Mouse (Mus musculus): ENCODE data around the gene Pim1. TPM values are rescaled to one million over a fixed set of nuclear protein-coding genes. Genes with fewer than 3 reads are reported as not detected.
A peak's percentile ranks its signal among the peaks of the same experiment; 100 is the strongest.
"Not testable (repeated sequence)": the region's sequence is repeated elsewhere in the genome, so short reads cannot be mapped to it uniquely, and the experiment has no call there.

Pim1 gene
- total RNA-seq, 2 experiments from 2014 or later, result 3.5 to 4.0 TPM

DNA sequence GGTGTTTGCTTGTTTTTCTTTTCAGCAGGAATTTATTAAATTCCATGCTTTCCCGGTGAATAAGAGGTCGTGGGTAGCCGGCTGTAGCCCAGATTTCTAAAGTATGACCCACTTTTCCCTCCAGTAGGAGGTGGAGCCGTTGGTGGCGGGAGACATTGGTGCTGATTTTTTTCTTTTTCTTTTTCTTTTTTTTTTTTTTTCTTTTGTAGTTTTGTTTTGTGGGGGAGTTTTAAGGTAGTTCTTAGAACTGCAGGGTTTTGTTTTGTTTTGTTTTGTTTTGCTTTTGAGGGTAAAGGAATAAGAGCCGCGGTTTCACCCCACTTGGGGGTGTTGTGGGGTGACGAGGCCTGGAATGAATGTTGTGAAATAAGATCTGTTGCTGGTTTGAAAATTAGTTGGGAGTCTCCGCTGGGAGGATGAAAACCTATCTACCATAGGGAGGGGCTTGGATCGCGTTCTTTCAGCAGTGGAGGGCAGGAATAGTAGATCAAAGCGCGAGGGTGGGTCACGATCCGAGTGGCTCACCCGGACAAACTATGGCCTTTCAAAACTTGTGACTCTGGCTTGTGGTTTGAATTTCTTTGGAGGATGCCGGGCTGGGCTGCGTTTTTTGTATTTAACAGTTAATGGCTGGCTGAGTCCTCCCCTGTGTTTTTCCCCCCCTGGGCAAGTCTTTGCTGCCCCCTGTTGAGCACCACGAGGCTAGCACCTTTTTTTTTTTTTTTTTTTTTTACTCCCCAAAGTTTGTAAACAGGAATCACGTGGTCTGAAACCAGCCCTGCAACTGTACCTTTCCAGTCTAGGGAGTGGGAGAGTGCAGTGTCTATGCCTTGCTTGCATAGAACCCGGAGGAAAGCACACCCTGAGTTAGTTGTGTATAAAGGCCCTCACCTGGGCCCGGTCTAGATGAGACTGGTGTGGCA, 2.0 kb downstream of the Pim1 start:
- peak; percentile 56 to 68 for DNase-seq (ENCODE audit: low spot score in 2 of 2)

DNA sequence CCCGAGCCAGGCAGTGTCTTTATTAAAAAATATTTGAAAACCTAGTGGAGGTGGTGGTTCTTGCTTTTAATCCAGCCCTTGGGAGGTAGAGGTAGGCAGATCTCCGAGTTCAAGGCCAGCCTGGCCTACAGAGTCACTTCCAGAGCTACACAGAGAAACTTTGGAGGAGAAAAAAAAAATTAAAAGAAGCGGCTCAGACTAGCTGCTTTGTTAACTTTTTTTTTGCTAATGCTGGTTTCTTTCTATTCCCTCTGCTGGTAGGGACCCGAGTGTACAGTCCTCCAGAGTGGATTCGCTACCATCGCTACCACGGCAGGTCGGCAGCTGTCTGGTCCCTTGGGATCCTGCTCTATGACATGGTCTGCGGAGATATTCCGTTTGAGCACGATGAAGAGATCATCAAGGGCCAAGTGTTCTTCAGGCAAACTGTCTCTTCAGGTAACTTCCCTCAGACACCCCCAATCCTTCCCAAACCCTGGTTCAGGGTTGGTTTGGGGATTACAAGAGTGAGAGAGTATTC, 3.0 kb downstream of the Pim1 start:
- DNase-seq (ENCODE audit: low spot score in 2 of 2), result no peak

DNA sequence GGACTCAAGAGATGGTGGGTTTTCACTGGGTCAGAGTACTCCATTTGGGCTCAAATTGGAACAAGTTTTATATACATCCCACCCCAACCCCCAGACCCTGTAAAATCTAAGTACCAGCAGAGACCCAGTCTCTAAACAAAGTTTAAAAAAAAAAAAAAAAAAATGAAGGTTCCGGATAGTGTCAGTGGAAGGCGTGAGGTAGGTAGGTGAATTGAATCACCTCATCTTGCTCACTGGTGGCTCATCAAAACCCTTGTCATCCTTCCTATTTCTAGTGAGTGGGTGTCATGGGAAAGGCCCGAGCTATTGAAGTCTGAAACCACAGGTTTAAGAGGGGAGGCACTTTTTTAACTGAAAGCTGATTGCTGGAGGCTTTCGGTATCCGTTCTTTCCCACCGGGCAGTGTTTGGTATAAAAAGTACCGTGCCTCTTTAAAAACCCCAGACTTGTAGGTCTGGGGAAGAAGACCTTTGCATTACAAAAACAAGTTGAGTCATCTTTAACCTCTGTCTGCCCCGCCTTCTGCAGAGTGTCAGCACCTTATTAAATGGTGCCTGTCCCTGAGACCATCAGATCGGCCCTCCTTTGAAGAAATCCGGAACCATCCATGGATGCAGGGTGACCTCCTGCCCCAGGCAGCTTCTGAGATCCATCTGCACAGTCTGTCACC, 3.6 kb downstream of the Pim1 start:
- DNase-seq (ENCODE audit: low spot score in 2 of 2), result no peak

DNA sequence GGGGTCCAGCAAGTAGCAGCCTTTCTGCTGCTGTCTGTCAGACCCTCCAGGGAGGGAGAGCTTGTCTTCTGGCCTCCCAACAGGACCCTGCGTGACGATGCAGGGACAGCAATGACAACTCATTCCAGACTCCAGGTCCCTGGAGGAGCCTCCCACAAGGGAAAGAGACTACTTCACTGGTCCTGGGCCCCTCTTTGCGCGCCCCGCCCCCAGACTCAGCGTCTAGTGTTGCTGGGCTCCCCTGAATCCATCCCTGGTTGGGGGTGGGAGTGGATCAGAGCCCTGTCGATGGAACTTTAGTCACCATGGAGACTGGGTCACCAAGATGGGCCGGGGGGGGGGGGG, 4.2 kb downstream of the Pim1 start:
- DNase-seq (ENCODE audit: low spot score in 2 of 2), result no peak

DNA sequence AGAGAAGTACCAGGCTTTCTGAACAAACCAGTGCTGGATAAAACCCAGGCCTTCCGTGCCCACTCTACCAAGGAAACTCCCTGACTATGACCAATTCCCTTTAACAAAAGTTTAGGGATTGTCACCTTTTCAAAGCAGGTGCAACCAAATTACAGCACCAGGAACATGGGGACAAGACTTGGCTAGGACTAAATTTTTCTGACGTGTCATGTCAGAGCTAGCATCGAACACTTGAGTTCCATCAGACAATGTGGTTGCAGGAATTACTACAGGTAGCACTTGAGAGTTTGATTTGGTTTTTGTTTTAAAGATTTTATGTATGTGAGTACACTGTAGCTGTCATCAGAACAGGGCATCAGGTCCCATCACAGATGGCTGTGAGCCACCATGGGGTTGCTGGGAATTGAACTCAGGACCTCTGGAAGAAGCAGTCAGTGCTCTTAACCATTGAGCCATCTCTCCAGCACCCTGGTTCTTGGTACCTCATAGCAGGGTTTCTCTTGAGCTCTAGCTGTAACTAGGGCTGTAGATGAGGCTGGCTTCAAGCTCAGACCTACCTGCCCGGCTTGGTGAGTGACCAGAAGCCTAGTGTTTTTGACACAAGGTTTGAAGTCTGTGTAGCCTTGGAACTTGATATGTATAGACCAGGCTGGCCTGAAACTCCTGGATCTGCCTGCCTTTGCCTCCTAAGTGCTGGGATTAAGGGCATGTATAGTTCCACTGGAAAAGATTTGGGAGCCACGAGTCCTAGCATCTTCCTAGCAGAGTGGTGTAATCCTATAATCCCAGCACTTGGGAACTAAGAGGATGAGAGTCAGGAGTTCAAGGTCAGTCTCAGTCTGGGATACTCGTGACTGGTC, 5.9 kb downstream of the Pim1 start:
- no peak for DNase-seq (ENCODE audit: low spot score in 2 of 2)

DNA sequence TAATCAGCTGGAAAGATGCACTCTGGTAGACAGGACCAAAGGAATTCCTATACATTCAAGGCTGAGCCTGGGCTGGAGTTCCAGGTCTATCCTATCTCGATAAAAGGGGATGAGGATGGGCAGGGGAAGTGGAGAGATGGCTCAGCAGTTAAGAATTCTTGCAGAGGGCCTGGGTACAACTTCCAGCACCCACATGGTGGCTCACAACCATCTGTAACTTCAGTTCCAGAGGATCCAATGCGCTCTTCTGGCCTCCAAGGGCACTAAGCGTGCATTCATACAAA, 6.5 kb downstream of the Pim1 start:
- DNase-seq (ENCODE audit: low spot score in 2 of 2), result no peak

DNA sequence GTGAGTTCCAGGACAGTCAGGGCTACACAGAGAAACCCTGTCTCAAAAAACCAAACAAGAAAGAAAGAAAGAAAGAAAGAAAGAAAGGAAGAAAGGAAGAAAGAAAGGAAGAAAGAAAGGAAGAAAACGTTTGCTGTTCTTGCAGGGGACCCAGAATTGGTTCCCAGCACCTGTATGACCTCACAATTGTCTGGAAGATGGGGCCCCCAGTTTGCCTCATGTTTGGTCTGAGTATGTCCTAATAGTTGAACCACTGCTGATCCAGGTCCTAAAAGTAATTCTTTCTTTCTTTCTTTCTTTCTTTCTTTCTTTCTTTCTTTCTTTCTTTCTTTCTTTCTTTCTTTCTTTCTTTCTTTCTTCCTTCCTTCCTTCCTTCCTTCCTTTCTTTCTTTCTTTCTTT, 6.9 kb downstream of the Pim1 start:
- not testable (repeated sequence) for DNase-seq (ENCODE audit: low spot score in 2 of 2)

DNA sequence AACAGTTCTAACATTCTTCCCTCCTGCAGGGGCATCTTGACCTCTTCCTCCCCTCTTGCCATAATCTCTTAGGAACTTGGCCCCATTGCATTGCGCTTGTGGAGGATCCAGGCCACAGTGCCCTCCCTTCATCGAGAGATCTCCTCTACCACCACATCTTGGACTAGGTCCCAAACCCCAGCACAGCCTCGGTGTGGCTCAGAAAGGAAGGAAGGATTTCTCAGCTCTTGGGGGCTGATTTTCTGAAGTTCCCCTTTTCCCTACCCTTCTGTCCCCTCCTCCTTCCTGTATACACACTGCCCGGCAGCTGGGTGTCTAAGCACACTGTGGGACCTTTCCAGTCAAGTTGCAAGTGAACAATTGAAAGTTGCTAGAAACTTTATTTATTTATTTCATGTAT, 7.5 kb downstream of the Pim1 start:
- peak in 1 of 2 experiments; percentile 19 for DNase-seq (ENCODE audit: low spot score in 2 of 2)

DNA sequence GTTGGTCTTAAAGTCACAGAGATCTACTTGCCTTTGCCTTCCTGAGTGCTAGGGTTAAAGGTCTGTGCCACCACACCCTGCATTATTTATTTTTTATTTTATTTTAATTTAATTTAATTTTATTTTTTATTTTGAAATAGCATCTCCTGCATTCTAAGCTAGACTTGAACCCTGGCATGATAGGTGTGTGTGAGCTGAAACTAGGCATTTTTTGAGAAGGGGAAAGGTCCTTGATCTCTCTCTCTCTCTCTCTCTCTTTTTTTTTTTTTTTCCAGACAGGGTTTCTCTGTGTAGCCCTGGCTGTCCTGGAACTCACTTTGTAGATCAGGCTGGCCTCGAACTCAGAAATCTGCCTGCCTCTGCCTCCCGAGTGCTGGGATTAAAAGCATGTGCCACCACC, 8.4 kb downstream of the Pim1 start:
- DNase-seq (ENCODE audit: low spot score in 2 of 2), result not testable (repeated sequence)

DNA sequence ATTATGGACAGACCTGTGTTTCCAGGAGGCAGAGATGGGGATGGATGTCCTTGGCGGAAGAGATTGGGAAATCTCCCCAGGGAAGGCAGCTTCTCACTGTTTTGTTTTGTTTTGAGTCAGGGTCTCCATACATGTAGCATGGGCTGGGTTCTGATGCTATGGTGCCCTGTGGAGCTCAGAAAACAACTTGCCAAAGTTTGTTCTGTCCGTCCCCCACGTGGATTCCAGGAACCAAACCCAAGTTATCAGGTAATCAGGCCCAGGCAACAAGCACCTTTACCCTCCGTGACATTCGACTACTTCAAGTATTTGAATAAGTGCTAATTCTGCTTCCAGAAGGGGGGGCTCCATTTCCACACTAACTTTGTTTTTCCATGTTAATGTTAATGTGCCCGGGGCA, 9.0 kb downstream of the Pim1 start:
- DNase-seq (ENCODE audit: low spot score in 2 of 2), result no peak

DNA sequence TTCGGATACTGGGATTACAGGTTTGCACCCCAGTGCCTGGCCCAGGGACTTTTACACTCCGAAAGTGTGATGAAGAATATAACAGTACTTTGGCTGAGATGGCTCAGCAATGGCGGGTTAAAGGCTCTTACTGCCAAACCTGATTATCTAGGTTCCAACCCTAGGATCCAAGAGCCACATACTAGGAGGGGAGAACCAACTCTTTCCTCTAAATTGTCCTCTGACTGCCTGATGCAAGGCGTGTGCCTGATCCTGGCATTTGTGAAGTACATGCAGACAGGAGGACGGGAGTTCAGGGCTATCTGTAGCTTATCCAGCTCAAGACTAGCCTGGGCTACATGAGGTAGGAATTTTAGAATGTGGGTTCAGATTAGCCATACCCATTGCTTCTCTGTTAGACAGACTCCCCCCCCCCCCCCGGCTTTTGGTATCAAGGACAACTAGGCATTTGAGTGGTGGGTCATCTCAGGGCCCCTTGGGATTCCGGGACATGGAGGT, 9.7 kb downstream of the Pim1 start:
- no peak for DNase-seq (ENCODE audit: low spot score in 2 of 2)

DNA sequence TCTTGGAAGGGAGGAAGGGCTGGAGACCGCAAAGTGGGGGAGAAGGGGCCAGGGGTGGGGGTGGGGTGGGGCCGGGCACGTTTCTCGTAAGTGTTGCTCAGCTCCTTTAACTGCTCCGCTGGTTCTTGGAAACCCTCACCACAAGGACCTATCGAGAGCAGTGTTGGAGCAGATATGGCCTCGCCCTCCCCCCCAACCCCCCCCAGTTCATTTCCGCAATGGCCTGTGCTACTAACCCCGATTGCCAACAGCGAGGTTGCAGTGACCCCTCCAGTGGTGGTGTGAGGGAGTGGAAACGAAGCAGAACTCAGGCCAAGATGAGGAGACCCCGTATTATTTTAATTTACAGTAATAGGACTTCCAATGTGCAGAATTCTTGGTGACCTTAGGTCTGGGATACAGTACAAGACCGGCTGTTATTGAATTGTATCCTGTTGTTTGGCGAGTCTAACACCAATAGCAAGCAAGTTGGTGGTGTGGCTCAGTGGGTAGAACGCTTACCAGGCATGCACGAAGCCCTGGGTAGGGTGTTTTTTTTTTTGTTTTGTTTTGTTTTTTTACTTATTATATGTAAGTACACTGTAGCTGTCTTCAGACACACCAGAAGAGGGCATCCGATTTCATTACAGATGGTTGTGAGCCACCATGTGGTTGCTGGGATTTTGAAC, 10.4 kb downstream of the Pim1 start:
- no peak for DNase-seq (ENCODE audit: low spot score in 2 of 2)

DNA sequence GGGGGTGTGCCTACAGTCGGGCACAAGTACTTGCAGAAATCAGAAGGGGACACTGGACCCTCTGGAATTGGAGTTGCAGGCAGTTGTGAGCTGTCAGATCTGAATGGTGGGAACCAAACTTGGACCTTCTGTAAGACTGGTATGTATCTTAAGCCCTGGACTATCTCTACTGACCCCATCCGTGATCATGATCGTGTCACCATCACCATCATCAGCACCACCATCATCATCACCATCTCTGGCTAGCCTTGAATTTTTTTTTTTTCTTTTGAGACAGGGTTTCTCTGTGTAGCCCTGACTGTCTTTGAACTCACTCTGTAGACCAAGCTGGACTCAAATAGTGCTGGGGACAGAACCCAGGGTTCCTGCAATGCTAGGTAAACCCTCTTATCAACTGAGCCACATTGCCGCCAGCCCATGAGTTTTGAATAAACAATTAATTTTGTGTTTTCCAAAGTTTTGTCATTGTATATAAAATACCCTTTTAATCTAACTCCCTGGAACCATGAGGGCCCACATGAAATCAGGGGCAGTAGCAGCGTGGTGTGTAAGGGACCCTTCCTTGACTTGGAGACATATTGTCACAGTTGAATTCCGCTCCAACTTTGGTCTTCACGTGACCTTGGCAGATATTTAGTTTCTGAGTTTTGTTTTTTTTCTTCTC, 11.6 kb downstream of the Pim1 start:
- no peak for DNase-seq (ENCODE audit: low spot score in 2 of 2)

DNA sequence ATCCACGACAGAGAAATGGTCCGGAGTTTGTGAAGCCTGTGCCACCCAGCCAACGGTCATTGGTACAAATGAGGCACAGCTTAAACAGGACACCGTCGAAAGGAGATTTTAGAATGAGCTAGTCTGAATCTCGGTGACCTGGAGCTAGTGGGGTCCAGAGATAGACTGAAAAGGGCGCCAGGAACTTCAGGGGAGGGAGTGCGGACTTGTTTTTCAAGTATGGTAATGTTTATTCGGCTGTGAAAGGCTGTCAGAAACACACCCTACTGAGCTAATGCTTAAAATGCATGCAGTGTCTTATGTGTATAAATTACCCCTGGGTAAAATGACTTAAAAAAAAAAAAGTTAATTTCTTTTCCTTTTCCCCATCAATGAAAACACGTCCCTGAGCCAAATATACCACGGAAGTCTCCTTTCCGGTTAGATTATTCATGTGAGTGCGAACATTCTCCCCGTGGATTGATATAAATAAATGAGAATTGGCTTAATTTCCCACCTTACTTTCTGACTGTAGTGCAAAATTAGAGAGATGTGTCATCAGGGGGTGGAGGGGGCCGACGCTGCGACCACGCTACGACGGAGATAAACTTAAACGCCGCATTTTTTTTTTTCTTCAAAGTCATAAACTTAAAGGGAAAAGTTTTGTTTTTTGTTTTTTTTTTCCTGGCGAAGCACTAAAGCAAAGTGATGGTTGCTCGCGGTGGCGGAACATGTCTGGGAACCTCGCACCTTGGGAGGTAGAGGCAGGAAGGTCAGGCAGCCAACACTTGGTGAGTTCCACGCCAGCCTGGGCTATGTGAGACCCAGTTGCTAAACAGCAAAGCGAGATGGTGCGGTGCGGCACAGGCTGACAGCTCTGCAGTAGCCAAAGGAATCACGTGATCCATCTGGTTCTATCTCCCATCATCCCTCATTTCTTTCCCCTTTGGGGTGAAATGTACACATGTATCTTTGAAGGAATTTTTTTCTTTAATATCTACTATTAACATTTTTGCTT, 12.4 kb downstream of the Pim1 start:
- DNase-seq (ENCODE audit: low spot score in 2 of 2), result no peak

DNA sequence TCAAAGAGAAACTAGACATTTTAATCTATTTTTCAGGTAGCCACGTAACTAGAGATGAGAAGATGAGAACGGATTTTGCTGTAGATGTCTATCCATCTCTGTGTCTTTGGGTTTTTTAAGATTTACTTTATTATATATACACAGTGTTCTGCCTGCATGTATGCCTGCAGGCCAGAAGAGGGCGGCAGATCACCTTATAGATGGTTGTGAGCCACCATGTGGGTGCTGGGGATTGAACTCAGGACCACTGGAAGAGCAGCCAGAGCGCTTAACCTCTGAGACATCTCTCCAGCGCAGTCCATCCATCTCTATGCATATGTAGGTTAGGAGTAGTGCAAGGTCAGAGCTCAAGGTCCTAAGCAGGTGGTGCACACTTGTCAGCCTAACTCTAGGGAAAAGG, 13.1 kb downstream of the Pim1 start:
- DNase-seq (ENCODE audit: low spot score in 2 of 2), result no peak

DNA sequence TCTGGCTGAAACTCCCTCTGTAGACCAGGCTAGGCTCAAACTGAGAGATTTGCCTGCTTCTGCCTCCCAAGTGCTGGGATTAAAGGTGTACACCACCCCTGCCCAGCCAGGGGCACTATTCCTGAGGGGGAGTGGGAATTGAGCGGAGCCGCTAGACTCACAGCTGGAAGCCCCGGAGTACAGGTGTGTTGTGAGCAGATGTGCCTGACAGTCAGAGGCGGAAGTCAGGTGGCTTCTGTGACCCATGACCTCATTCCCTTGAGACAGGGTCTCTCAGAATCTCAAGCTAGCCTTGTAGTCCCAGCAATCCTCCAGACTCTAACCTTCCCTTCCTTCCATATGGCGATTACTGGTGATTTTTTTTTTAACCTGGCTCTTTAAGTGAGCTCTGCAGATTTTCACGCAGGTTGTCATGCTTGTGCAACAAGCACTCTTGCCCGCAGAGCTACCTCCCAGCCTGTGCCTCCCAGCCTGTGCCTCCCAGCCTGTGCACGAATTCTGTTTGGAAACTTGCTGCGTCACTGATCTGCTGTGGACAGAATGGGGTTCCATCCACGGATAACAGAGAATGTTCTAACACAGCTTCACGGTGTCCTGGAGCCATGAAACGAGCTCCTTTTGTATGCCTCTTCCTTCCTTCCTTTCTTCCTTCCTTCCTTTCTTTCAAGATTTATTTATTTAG, 18.5 kb downstream of the Pim1 start:
- no peak for DNase-seq (ENCODE audit: low spot score in 2 of 2)

DNA sequence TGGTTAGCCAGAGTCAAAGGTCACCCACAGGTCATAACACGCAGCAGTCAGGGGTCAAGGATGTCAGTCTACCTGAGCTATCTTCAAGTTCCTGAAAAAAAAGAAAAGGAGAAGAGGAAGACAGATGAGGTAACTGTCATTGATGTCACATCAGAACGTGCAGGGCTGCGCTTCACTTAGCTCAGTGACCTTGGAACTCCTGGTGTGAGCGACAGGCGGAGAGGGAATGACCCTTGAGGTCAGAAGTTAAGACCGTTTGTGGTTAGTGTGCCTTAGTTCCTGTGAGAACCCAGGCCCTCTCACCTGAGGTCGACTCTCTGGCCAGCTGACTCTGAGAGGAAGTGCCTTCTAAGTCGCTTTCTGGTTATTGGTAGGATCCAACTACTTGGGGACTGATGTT, 20.1 kb downstream of the Pim1 start:
- DNase-seq (ENCODE audit: low spot score in 2 of 2), result no peak

DNA sequence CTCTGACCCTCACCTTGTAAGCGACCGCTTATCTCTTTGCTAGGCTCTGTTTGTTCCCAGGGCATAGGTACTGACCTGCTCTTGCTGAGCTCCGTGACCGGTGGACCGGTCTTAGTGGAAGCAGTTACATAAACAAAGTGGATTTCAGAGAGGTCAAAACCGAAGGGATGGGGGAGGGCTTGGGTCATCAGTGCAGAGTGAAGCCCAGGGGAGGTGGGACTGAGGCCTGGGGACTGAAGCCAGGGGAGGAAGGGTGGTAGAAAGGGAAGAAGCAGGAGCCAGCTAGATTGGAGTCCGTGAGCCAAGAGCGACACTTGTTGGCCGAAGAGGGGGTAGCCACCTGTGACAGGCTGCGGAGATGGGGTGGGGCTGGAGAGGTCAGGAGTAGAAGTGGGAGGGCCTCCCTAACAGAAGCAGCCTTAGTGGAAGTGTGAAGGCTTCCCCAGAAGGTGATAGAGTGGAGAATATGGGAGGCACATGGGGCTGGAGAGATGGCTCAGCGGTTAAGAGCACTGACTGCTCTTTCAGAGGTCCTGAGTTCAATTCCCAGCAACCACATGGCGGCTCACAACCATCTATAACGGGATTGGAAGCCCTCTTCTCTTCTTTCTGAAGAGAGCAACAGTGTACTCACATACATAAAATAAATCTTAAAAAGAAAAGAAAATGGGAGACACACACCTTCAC, 22.6 kb downstream of the Pim1 start:
- peak; percentile 55 to 56 for DNase-seq (ENCODE audit: low spot score in 2 of 2)

All from layer of hippocampus, postnatal 10 days (tissue).